9 mouse cellular contexts compared by ENCODE assay signal in genomic region chr12:111071477-111072152, GRCm38 (mm10). TPM values are rescaled to one million over a fixed set of nuclear protein-coding genes. Genes with fewer than 3 reads are reported as not detected.
DNase-seq lines count a peak whose midpoint lies in the region; ATAC-seq lines count a peak whose summit lies in the region.
"Had no signal": no experiment of that assay in that cellular context is flagged by ENCODE, and none has a peak within 500 bp of the region (broad histone marks: within the 10 kb centered on the region; RNA-seq: fewer than 3 reads in every experiment).

No protein-coding gene starts in this region.

- no peaks in the 10 kb centered on the region for H3K36me3 ChIP-seq in intestine, embryonic 16.5 days (ENCODE audit: control insufficient read depth, insufficient read depth, low read length)
- H3K36me3 ChIP-seq in intestine, embryonic 15.5 days, result no peaks in the 10 kb centered on the region
- H3K36me3 ChIP-seq in heart, embryonic 16.5 days (ENCODE audit: control insufficient read depth, insufficient read depth), result no peaks in the 10 kb centered on the region

- DNase-seq in adrenal gland, postnatal 14 days, result peak; percentile 83
- DNase-seq in liver, result peak; percentile 46
- DNase-seq in right cerebral cortex, postnatal 36 days (ENCODE audit: low spot score in 2 of 2), result no peak
- DNase-seq in layer of hippocampus, adult 8-10 months (ENCODE audit: low spot score in 2 of 2), result no peak

- no peak overlapping the region for H3K4me2 ChIP-seq in intestine, embryonic 16.5 days (ENCODE audit: low read depth, low read length)
- no peak overlapping the region for H3K4me2 ChIP-seq in intestine, embryonic 15.5 days (replicated peaks)
- peak overlapping the region; percentile 3 for H3K4me2 ChIP-seq in heart, embryonic 16.5 days (ENCODE audit: low read depth, low read length)

- peaks cover 5% of the 10 kb centered on the region for H3K4me1 ChIP-seq in intestine, embryonic 16.5 days (ENCODE audit: control insufficient read depth, insufficient read depth, low read length)
- peaks cover 5% of the 10 kb centered on the region; the same call in 1 of the 2 replicates for H3K4me1 ChIP-seq in intestine, embryonic 15.5 days (replicated peaks)
- H3K4me1 ChIP-seq in heart, embryonic 16.5 days (ENCODE audit: control insufficient read depth, insufficient read depth, low read length), result peaks cover 12% of the 10 kb centered on the region

- H3K4me3 ChIP-seq in intestine, embryonic 16.5 days (ENCODE audit: low read length), result no peak overlapping the region
- H3K4me3 ChIP-seq in intestine, embryonic 15.5 days (replicated peaks), result no peak overlapping the region
- H3K4me3 ChIP-seq in heart, embryonic 16.5 days (ENCODE audit: low read length), result no peak overlapping the region

- 65% methylated on average over 10 of the region's 10 CpGs for WGBS in intestine, embryonic 16.5 days
- WGBS in intestine, embryonic 15.5 days, result 54% methylated on average over 10 of the region's 10 CpGs
- 56% methylated on average over 10 of the region's 10 CpGs for WGBS in heart, embryonic 16.5 days

- no peak overlapping the region for H3K27ac ChIP-seq in intestine, embryonic 16.5 days (ENCODE audit: low read length)
- H3K27ac ChIP-seq in intestine, embryonic 15.5 days, result no peak overlapping the region
- H3K27ac ChIP-seq in heart, embryonic 16.5 days (ENCODE audit: low read length), result peak overlapping the region; percentile 48

- no peak overlapping the region for H3K9ac ChIP-seq in intestine, embryonic 16.5 days (ENCODE audit: low read depth, low read length)
- no peak overlapping the region for H3K9ac ChIP-seq in intestine, embryonic 15.5 days
- no peak overlapping the region for H3K9ac ChIP-seq in heart, embryonic 16.5 days (ENCODE audit: low read length)

- 0 out of 2 replicates have a peak, but pooled peaks have one; percentile 16 for ATAC-seq in intestine, embryonic 16.5 days
- ATAC-seq in intestine, embryonic 15.5 days, result no peak
- peak; percentile 70 for ATAC-seq in heart, embryonic 16.5 days (replicated peaks; ENCODE audit: extremely low read depth, insufficient read depth, low FRiP score)
- peak; percentile 86 for ATAC-seq in neutrophil, adult 5-6 weeks (ENCODE audit: extremely low read depth, insufficient number of reproducible peaks, low FRiP score, poor library complexity, severe bottlenecking)
- ATAC-seq: Patski had no signal

- no peaks in the 10 kb centered on the region for H3K9me3 ChIP-seq in intestine, embryonic 16.5 days (ENCODE audit: control insufficient read depth, low read length)
- H3K9me3 ChIP-seq in intestine, embryonic 15.5 days, result no peaks in the 10 kb centered on the region
- H3K9me3 ChIP-seq in heart, embryonic 16.5 days (replicated peaks; ENCODE audit: control insufficient read depth, low read length), result no peaks in the 10 kb centered on the region

- no peaks in the 10 kb centered on the region for H3K27me3 ChIP-seq in intestine, embryonic 16.5 days (replicated peaks; ENCODE audit: control insufficient read depth, insufficient read depth, low read length)
- H3K27me3 ChIP-seq in intestine, embryonic 15.5 days (replicated peaks), result no peaks in the 10 kb centered on the region
- no peaks in the 10 kb centered on the region for H3K27me3 ChIP-seq in heart, embryonic 16.5 days (ENCODE audit: control insufficient read depth, insufficient read depth, low read length)
- H3K27me3 ChIP-seq: Patski had no signal

RNA-seq across cellular contexts. Expression of gene Rcor1, which starts 32.5 kb away (rescaled TPM):
- polyA plus RNA-seq in intestine, embryonic 16.5 days (2015; fragmentation: Nextera tagmentation; extraction: Ambion mirVana), result 6.9 and 7.9 TPM in 2 replicates
- polyA plus RNA-seq in intestine, embryonic 15.5 days (2015; fragmentation: Nextera tagmentation; extraction: Ambion mirVana), result 9.1 and 9.6 TPM in 2 replicates
- total RNA-seq in adrenal gland, postnatal 14 days (2021), result 46.4 and 48.0 TPM in 2 replicates
- polyA plus RNA-seq in heart, embryonic 16.5 days (2015; fragmentation: Nextera tagmentation; extraction: Ambion mirVana), result 6.4 and 6.5 TPM in 2 replicates
- total RNA-seq in neutrophil, adult 5-6 weeks (2017), result 25.9 and 29.7 TPM in 2 replicates
- 10 to 100 TPM; 14.9 to 19.8 (median 17.1) TPM for total RNA-seq in layer of hippocampus, adult 8-10 months (2022)

Comparison
In these comparisons a context has a peak if more than half of its experiments do, and no peak if none do; other contexts are left out.
1. DNase-seq: peak in adrenal gland, postnatal 14 days (single experiment) and liver (single experiment); none in right cerebral cortex, postnatal 36 days (0 of 2) and layer of hippocampus, adult 8-10 months (0 of 2).